Mouse (Mus musculus): ENCODE results near the gene Pdzd2.

Pdzd2 gene

DNA sequence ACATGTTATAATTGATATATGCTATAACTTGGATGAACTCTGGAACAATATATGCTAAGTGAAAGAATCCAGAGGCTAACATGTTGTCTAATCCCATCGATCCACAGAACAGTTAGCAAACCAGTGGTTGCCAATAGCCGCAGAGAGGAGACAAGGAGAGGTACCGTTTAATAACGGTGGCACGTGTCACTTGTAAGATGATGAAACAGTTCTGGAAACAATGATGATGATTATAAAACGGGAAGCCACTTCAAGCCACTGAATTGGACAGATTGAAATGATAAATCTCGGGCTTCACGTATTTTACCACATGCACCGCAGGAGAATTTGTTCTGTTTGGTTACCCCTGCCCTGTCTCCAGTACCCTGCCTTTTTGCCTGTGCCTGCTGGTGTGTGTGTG is 112.8 kb downstream of the Pdzd2 start:
- no peak for DNase-seq (ENCODE audit: extremely low read depth, insufficient read length, low spot score)

DNA sequence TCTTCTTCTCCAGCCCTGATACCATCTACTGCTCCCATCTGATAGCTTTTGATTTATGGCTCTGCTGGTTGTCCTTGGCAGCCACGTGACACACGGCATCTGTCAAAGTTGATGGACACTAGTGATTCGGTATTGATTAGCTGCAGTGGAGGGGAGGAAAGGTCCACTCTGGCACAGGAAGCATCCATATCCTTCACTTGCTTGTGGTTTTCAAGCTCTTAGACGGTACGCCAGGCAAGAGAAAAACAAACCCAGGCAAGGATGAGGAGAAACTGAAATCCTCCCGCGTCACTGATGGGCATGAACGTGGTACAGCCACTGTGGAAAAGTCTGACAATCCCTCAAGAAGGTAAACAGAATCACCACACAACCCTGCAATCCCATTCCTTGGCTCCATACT is 113.6 kb downstream of the Pdzd2 start:
- DNase-seq (ENCODE audit: extremely low read depth, insufficient read length, low spot score) = no peak

- no peak for DNase-seq (ENCODE audit: extremely low read depth, insufficient read length, low spot score)
Observed at GRCm38 (mm10) chr15:12625524-12625923, 114.2 kb downstream of the Pdzd2 start.

DNA sequence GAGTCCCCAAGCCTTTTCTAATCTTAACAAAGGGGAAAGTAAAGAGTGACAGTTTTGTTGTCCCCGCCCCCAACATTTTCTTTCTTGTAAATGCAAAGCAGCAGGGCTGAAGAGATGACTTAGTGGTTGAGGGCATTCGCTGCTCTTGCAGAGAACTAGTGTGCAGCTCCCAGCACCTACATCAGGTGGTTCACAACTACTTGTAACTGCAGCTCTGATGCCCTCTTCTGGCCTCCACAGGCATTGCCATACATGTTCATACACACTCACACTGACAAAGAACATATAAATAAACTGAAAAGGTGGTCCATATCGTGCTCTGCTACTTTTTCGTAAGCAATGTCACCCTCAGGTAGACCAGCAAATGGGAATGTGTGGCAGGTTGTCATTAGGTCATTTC is 116.2 kb downstream of the Pdzd2 start:
- no peak for DNase-seq (ENCODE audit: extremely low read depth, insufficient read length, low spot score)

- DNase-seq (ENCODE audit: extremely low read depth, insufficient read length, low spot score) = no peak
Observed at GRCm38 (mm10) chr15:12622701-12623100, 117.0 kb downstream of the Pdzd2 start.

DNA sequence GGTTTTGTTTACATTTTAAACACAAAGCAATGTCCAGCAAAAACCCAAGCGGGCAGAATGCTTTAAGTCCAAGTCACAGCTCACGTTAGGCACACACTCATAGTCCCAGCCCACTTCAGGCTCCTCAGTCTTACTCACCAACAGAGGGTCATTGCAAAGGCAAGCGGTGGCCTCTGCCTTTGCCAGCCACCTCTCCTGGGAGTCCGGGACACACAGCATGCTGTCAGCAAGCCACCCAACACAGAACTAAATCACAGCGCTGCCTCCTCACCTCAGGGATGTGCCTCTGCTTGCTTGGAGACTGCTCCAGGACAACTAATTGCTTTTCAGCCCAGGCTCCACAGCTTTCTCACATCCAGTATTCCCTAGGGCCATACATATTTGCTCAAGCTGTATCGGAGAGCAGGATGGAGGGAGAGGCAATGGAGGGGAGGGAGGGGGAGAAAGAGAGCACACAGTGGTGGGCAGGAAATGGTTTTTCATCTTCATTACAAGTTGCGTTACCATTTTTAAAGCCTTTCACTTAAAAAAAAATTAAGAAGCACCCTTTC is 117.6 kb downstream of the Pdzd2 start:
- no peak for DNase-seq (ENCODE audit: extremely low read depth, insufficient read length, low spot score)

GRCm38 (mm10) chr15:12619273-12619672 is 120.5 kb downstream of the Pdzd2 start:
- DNase-seq (ENCODE audit: extremely low read depth, insufficient read length, low spot score) = no peak

DNA sequence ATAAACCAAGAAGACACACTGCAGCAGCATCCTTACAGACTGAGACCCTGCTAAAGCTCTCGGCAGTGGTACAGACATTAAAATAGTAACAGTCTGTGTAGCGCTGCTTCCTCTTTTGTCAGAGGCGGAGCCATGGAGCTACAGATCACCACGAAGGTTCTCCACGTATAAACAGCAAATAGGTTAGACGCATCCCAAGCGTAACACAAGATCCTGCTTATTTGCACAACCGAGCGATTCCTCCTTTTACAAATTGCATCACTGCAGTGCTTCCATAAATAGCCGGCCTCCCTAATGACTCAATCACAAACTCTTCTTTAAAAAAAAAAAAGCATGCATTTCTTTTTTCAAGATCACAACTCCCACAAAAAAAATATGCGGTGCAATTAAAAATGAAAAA is 122.1 kb downstream of the Pdzd2 start:
- no peak for DNase-seq (ENCODE audit: extremely low read depth, insufficient read length, low spot score)

DNA sequence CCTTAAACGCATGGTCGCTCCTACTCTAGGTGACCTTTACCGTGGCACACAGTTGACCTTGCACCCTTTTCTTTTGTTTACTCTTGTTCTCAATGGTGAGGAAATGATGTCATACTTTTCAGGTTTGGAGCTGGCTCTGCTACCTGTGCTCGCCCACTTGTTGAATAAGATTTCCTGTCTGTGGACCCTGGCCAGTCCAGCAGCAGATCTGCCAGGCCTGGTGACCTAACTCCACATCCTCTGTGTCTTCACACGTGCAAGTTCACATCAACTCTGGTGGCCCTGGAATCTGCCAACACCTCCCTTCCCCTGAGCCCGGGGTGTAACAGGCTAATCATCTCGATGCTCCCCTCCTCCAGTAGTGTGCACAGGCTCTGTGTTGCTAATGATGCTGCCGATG is 122.5 kb downstream of the Pdzd2 start:
- no peak for DNase-seq (ENCODE audit: extremely low read depth, insufficient read length, low spot score)

DNA sequence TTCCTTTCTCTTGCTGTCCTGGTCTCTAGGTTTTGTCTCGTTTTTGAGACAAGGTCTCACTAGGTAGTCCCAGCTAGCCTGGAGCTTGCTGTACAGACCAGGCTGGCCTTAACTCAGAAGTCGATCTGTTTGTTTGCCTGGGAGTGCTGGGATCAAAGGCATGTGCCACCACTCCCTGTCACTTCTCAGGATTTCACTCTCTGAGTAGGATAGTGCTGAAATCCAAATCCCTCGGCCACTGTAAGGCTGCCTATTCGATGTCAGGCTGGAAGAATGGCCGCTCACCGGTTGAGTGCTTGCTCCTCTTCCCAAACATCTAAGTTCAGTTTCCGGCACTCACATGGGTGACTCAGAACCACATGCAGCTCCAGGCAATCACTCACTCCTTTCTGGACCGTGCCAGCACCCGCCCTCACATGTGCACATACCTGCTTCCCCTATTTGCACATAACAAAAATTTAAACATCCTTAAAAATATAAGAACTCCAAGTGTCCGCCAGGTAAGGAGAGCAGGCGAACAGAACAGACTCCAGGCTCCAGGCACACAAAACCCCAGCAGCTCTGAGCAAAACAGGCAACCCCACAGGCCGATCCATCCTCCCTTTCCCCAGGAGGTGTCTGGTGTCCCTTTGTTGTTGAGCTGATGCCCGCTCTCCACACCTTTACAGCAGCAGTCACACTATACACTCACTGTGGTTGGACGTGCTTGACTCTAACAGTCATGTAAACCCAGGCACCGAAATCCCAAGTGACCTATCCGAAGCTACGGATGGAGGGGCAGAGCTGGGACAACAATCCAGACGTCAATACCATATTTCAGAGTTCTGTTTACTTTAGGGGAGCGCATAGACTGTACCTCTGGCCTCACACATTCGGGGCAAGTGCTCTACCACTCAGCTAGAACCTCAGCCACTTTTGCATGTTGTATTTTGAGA is 124.5 kb downstream of the Pdzd2 start:
- peak; percentile 13 for DNase-seq (ENCODE audit: extremely low read depth, insufficient read length, low spot score)

- DNase-seq (ENCODE audit: extremely low read depth, insufficient read length, low spot score) = no peak
Observed at GRCm38 (mm10) chr15:12614011-12614410, 125.7 kb downstream of the Pdzd2 start.

- DNase-seq (ENCODE audit: extremely low read depth, insufficient read length, low spot score) = no peak
Observed at GRCm38 (mm10) chr15:12612944-12613675, 126.6 kb downstream of the Pdzd2 start.

GRCm38 (mm10) chr15:12608090-12608489 is 131.6 kb downstream of the Pdzd2 start:
- DNase-seq (ENCODE audit: extremely low read depth, insufficient read length, low spot score) = no peak

DNA sequence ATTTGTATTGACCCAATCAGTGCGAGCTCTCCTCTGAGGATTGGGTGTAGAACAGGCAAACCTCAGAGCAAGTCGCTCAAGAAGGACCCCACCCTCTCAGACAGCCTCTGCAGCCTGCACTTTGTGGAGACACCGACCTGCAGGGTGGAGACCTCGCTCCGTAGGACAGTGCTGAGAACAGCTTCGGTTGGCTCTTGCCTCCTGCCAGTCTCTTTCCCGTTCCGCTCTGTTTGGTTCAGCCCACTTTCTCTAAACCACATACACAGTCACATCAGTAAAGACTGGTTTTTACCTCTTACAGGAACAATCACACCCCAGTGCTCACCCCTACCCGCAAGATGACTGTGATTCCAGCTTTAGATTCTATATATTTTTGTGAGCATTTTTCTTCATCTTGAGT is 133.4 kb downstream of the Pdzd2 start:
- DNase-seq (ENCODE audit: extremely low read depth, insufficient read length, low spot score) = no peak

DNA sequence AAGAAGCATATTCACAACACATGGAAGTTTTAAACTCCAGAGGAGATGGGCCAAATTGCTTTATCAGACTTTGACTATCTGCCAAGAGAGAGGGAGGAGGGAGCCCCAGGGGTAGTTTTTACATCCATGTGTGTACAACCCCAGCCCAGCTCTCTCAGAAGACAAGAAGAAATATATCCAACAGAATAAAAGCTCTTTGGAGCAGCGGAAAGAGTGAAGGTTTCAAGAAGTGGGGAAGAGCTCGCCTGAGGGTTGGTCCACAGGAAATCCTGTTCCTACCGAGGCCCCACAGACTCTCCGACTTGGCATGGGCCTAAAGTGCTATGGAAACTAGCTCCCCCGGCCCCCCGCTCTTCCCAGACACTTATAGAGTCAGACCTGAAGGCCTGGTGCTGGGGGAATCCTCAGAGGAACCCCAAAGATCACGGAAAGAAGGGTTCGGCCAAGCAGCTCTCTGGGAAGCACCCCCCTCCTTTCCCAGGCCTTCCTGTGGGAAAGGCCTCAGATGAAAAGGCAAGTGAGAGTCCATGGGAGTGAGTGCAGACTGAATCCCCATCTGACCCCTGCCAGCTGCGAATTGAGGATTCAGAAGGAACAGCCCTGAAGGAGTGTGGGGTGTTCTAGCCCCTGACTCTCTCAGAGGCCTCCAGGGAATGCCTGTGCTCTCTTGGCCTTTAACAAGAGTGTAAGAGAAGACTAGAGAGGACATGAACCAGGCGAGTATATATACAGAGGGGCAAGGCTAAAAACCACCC is 134.3 kb downstream of the Pdzd2 start:
- no peak for DNase-seq (ENCODE audit: extremely low read depth, insufficient read length, low spot score)

- DNase-seq (ENCODE audit: extremely low read depth, insufficient read length, low spot score) = no peak
Observed at GRCm38 (mm10) chr15:12603674-12604073, 136.1 kb downstream of the Pdzd2 start.

DNA sequence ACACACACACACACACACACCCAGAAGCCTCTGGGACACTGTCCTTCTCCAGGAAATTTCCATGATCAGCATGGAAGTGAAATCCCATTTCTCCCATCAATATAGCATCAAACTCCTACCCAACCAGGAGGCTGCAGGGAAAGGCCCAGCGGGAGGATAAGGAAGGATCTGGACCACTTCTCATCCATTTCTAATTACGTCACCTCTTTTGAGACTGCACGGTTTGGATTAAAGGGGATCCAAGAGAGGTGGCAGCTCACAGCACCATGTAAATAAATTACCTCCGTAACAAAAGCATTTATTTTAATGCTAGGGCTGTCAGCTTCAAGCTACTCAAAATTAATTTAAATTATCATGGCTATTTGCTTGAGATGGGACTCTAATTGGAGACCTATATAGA is 146.6 kb downstream of the Pdzd2 start:
- DNase-seq (ENCODE audit: extremely low read depth, insufficient read length, low spot score) = no peak

GRCm38 (mm10) chr15:12592628-12593027 is 147.1 kb downstream of the Pdzd2 start:
- DNase-seq (ENCODE audit: extremely low read depth, insufficient read length, low spot score) = no peak

DNA sequence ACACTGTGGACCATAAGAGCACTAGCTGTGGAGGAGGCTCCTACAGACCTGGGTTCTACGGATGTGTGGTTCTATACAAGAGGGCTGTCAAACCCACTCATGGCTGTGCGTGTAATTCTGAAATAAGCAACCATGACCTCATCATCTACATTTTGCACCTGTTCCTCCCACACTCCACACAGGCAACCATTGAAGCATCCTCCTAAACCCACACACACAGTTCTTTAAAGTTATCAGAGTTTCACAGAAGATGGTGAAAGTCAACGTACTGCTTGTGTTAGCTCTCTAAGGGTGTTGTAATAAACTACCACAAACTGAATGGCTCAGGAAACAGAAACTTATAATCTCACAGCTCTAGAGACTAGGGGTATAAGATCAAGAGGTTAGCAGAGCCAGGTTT is 151.1 kb downstream of the Pdzd2 start:
- DNase-seq (ENCODE audit: extremely low read depth, insufficient read length, low spot score) = no peak

DNA sequence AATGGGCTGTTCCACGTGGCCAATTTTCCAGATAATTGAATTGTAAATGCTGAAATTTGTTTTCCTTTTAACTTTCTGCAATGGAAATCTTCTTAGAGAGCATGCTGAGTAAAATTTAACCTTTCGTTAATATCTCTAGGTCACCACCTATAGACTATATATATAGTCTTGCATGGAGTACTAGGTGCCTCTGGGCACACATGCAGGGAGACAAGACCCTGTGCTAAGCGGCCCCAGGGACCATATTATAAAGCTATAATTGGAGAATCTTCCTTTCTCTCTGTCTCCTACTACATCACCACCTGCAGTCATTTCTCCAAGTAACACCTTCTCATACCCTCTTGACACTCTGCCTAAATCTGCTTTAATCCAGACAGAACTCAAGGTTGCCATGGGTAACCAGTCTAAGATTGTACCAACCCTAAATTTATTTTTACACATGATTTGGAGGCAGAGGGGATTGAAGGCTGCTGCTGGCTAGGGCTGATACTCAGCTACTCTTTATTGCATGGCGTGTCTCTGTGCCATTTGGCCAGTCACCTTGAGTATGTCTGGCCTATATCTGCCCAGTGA is 152.8 kb downstream of the Pdzd2 start:
- DNase-seq (ENCODE audit: extremely low read depth, insufficient read length, low spot score) = no peak

DNA sequence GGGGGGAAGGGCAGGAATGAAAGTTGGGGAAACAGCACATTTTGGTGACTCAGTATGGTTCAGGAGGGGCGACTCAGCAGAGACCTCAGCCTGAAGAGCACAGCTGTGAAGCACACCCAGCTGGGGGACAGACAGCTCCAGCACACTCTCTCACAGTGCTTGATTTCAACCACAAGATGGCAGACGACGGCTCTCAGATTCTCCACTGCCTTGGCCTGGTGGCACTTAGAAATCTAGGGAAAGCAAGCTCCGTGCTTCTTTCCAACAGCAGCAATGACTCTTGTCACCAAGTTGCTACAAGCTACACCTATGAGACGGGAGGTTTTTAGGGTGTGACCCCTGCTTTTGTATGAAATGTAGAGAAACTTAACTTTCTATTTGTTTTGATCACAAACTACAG is 153.6 kb downstream of the Pdzd2 start:
- no peak for DNase-seq (ENCODE audit: extremely low read depth, insufficient read length, low spot score)
